Mouse (Mus musculus) liver, embryonic 14.5 days (tissue): ENCODE measurements at regions not wholly inside any gene's neighbourhood (a gene's known extent, or its start where the extent isn't known, plus 50 kb on each side); places are given as distances from the start of the nearest gene placed in this dataset.

ENCODE experiments used
- ATAC-seq: fragments of 200-750 bp; cut with Nextera tagmentation; 2 replicates; pipeline ENCODE4 v1.8.0; 2017; ENCODE audit warnings: moderate number of reproducible peaks, mild to moderate bottlenecking, moderate library complexity; ENCODE audit not compliant: insufficient read depth
- DNase-seq, 3 experiments: peaks; one replicate each; pipeline ENCODE4 v3.0.0-alpha.2; 2012 to 2013; ENCODE audit warnings: low read depth in 3 of 3, low spot score in 3 of 3
- H3K27ac ChIP-seq: fragments of 300-500 bp; sonication (generic); 2 replicates; pipeline ENCODE4 v1.5.1; 2014; ENCODE audit warnings: moderate library complexity, mild to moderate bottlenecking, control low read depth, inconsistent platforms
- H3K27me3 ChIP-seq: fragments of 300-500 bp; sonication (generic); 2 replicates; pipeline ENCODE4 v1.6.1; 2014; ENCODE audit warnings: mild to moderate bottlenecking, low read length, moderate library complexity; ENCODE audit not compliant: control insufficient read depth, insufficient read depth
- H3K36me3 ChIP-seq: fragments of 300-500 bp; sonication (generic); replicated peaks from 2 replicates; pipeline ENCODE4 v1.6.1; 2014; ENCODE audit warnings: low read depth; ENCODE audit not compliant: control insufficient read depth, insufficient read depth
- H3K4me1 ChIP-seq, 2 experiments: fragments of 200-500 bp in 1 of 2; fragments of 300-500 bp in 1 of 2; sonication (generic) in 1 of 2; replicated peaks; 2 replicates each; pipeline ENCODE4 v1.6.1; 2012 to 2014; ENCODE audit warnings: antibody characterized with exemption in 1 of 2, inconsistent platforms in 1 of 2, low read length in 1 of 2; ENCODE audit not compliant: control insufficient read depth in 2 of 2, insufficient read depth in 2 of 2
- H3K4me2 ChIP-seq: fragments of 300-500 bp; sonication (generic); 2 replicates; pipeline ENCODE4 v1.6.1; 2014; ENCODE audit warnings: low read depth, mild to moderate bottlenecking, control low read depth, moderate library complexity
- H3K4me3 ChIP-seq, 2 experiments: fragments of 200-500 bp in 1 of 2; fragments of 300-500 bp in 1 of 2; sonication (generic) in 1 of 2; 2 replicates each; pipeline ENCODE4 v1.5.1; 2012 to 2014; ENCODE audit warnings: low read depth in 2 of 2, low read length in 2 of 2, mild to moderate bottlenecking in 2 of 2, control low read depth in 1 of 2, inconsistent platforms in 1 of 2, moderate library complexity in 1 of 2; ENCODE audit not compliant: insufficient read depth in 1 of 2
- H3K9ac ChIP-seq: fragments of 300-500 bp; sonication (generic); replicated peaks from 2 replicates; pipeline ENCODE4 v1.6.1; 2014; ENCODE audit warnings: mild to moderate bottlenecking, control low read depth, moderate library complexity
- H3K9me3 ChIP-seq: fragments of 300-500 bp; sonication (generic); 2 replicates; pipeline ENCODE4 v1.6.1; 2016; ENCODE audit warnings: low read length, mixed read lengths; ENCODE audit not compliant: control insufficient read depth
- CTCF ChIP-seq: IDR thresholded peaks from 2 replicates; pipeline ENCODE4 v1.5.1; 2016; ENCODE audit warnings: antibody characterized with exemption, low read depth, control low read depth
- EP300 ChIP-seq: IDR thresholded peaks from 2 replicates; pipeline ENCODE4 v1.6.1; 2016; ENCODE audit warnings: antibody characterized with exemption, low read depth
- WGBS: fragments of 180-500 bp; shearing (Covaris S2); extraction: QIAGEN DNeasy Blood & Tissue Kit; methylation state at CpG from one replicate; pipeline ENCODE4 v1.1.7; 2014; ENCODE audit not compliant: insufficient replicate concordance; 5-methylcytosine and 5-hydroxymethylcytosine counted together

DNA sequence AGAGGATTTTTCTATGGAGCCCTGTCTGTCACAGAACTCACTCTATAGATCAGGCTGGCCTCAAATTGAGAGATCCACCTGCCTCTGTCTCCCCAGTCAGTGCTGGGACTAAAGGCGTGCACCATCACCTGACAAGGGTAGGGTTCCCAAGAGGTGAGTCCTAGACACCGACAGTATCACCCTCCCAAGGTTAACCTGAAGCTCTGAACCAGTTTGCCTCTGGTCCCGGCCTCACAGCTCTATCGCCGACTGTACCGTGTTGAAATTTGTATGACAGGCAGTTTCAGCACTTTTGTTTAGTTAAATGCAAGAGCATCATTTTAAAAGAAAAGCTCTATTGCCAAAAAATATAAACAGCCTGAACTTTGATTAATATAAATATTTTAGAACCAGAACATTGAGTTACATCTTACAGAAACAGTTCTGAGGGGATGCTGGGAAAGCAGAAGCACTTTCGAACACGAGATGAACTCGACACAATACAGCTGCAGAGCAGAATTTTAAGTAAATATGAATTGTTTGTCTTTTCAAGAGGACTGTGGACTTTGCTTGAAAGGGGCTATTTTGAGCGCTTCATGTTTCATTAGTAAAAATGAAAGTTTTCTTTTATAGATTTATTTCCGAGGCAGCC, 189.2 kb upstream of the Adgrl2 start:
- Histone ChIP-seq H3K9ac (no peak overlapping the region), H3K27ac (no peak overlapping the region), H3K4me1 (peaks cover 0 to 13% of the 10 kb centered on the region in 2 experiments; a peak in 2 of 4 replicates), H3K36me3 (no peaks in the 10 kb centered on the region), H3K4me3 (no peak overlapping the region), H3K4me2 (no peak overlapping the region), H3K9me3 (no peaks in the 10 kb centered on the region), H3K27me3 (no peaks in the 10 kb centered on the region)
- TF ChIP-seq EP300 = no peak
- no peak for TF ChIP-seq CTCF
- WGBS = 67% methylated on average over 11 of the region's 11 CpGs
- DNase-seq = no peak
- no peak for ATAC-seq

DNA sequence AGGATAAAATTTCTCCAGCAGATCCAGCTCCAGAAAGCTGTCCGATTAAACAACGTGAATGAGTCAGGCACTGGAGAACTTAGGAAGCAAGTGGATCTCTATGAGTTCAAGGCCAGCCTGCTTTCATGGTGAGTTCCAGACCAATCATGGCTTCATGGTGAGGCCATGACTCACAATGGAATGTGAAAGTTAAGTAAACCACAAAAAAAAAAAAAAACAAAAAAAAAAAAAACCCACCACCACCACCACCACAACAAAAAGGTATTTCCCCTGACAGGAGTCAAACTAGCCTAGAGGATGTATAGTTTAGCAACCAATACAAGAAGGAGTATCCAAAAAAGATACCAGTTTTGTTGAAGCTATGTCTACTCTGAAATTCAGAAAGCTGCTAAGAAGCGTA, 188.5 kb upstream of the Adgrl2 start:
- no peak overlapping the region for H3K9ac ChIP-seq
- WGBS = 80% methylated on average over 3 of the region's 3 CpGs
- no peaks in the 10 kb centered on the region for H3K36me3 ChIP-seq
- no peaks in the 10 kb centered on the region for H3K27me3 ChIP-seq
- DNase-seq (no peak), ATAC-seq (no peak)
- no peak overlapping the region for H3K27ac ChIP-seq
- H3K4me2 ChIP-seq = no peak overlapping the region
- no peak for TF ChIP-seq EP300
- no peak for TF ChIP-seq CTCF
- no peaks in the 10 kb centered on the region for H3K9me3 ChIP-seq
- peaks cover 0 to 9% of the 10 kb centered on the region in 2 experiments; a peak in 2 of 4 replicates for H3K4me1 ChIP-seq
- no peak overlapping the region for H3K4me3 ChIP-seq

DNA sequence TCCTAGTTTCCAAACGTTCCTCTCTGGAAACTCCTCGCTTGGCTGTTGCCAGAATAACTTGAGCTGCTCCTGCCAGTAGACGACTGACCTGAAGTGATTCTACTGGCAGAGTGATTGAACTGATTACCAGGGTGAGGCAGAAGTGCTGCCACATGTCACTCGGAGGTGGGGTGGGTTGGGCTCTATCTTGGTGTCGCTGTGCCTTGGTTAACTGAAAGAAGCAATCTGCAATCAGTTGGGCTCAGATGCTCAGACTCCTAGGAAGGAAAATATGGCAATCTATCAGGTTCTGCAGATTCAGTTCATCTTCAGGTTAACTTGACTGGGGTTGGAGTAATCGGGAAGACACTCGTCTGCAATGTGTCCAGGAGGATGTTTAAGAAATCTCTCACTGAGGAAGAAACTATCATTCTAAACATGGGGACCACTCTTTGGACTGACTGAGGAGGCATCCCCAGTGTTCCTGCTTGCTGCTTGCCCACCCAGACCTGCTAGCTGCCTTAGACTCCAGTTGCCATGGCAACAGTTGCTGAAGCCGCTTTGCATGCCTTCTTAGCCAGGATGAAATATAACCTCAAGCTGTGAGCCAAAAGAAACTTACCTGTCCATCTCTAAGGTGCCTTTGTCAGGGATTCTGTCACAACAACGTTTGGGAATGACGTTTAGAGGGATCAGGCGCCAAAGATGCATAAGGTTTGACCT, 184.5 kb upstream of the Adgrl2 start:
- Histone ChIP-seq H3K4me1 (peaks cover 0 to 9% of the 10 kb centered on the region in 2 experiments; a peak in 2 of 4 replicates), H3K27me3 (no peaks in the 10 kb centered on the region), H3K36me3 (no peaks in the 10 kb centered on the region), H3K9ac (no peak overlapping the region), H3K4me2 (no peak overlapping the region), H3K27ac (no peak overlapping the region), H3K9me3 (no peaks in the 10 kb centered on the region), H3K4me3 (no peak overlapping the region)
- 41% methylated on average over 11 of the region's 11 CpGs for WGBS
- ATAC-seq (no peak), DNase-seq (no peak)
- no peak for TF ChIP-seq CTCF
- TF ChIP-seq EP300 = 0 out of 2 replicates have a peak, but pooled peaks have one; percentile 20

DNA sequence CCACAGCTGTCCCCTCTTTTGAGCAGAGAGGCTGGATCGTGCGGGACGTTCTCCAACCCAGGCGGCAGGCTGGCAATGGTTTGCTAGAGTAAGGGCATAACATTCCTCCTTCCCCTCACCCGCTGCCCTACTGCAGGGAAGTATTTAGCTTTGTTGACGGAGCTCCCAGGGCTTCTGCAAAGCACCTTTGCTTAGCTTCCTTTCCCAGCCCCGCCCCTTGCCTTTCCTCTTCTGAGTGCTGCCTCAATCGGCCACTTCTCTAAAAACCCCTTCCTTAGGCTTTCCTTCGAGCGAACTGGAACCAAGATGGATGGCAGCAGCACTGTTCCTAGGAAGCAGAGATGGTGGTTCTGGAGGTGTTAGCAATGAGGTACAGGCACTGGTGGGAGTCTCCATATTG, 183.2 kb upstream of the Adgrl2 start:
- no peaks in the 10 kb centered on the region for H3K36me3 ChIP-seq
- no peaks in the 10 kb centered on the region for H3K9me3 ChIP-seq
- H3K4me1 ChIP-seq = peaks cover 0 to 6% of the 10 kb centered on the region in 2 experiments; a peak in 2 of 4 replicates
- TF ChIP-seq EP300 = no peak
- TF ChIP-seq CTCF = no peak
- H3K27ac ChIP-seq = no peak overlapping the region
- H3K27me3 ChIP-seq = no peaks in the 10 kb centered on the region
- WGBS = 26% methylated on average over 10 of the region's 10 CpGs
- no peak overlapping the region for H3K4me3 ChIP-seq
- DNase-seq = no peak
- no peak for ATAC-seq
- H3K9ac ChIP-seq = no peak overlapping the region
- no peak overlapping the region for H3K4me2 ChIP-seq

DNA sequence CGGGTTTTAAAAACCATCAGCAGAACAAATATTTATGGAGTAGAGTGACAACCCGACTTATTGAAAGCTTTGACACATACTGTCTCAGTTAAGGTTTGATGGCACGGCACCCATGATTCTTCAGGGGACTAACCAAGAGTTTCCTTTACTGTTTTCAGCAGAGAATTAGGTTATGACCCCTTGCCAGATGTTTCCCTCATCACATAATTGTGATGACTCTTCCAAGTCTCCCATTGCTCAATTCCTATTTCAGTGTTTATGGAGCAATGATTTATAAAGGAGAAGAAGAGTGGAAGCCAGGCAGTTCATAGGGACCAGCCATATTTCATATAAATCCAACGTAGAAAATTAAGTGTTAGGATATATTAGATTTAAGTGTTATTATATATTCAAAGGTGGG, 181.4 kb upstream of the Adgrl2 start:
- DNase-seq (no peak), ATAC-seq (no peak)
- no peaks in the 10 kb centered on the region for H3K27me3 ChIP-seq
- H3K36me3 ChIP-seq = no peaks in the 10 kb centered on the region
- TF ChIP-seq EP300 (no peak), CTCF (no peak)
- H3K9ac ChIP-seq = no peak overlapping the region
- no peaks in the 10 kb centered on the region for H3K9me3 ChIP-seq
- H3K4me1 ChIP-seq = peaks cover 0 to 6% of the 10 kb centered on the region in 2 experiments; a peak in 2 of 4 replicates
- no peak overlapping the region for H3K4me3 ChIP-seq
- no peak overlapping the region for H3K27ac ChIP-seq
- no peak overlapping the region for H3K4me2 ChIP-seq
- 67% methylated on average over 4 of the region's 4 CpGs for WGBS
